Mouse (Mus musculus) lung, postnatal 10 days (tissue): Measurements from ENCODE around the gene Rcor3.

Experiments used
- DNase-seq: peaks from one replicate; pipeline ENCODE4 v3.0.0; 2021

Gene Rcor3

GRCm38 (mm10) chr1:192092879-192093660, 44.8 kb downstream of the Rcor3 start:
- peak; percentile 93 for DNase-seq

- peak; percentile 99 for DNase-seq
Measured at GRCm38 (mm10) chr1:192091806-192092772, 45.8 kb downstream of the Rcor3 start, which contains the start of gene Traf5. TSS of gene Traf5 (minus strand) at chr1:192092559.

- no peak for DNase-seq
Measured at GRCm38 (mm10) chr1:192090689-192091567, 46.9 kb downstream of the Rcor3 start.

- no peak for DNase-seq
Measured at GRCm38 (mm10) chr1:192090281-192090680, 47.6 kb downstream of the Rcor3 start.

GRCm38 (mm10) chr1:192089208-192090166, 48.4 kb downstream of the Rcor3 start:
- DNase-seq, result no peak

- peak; percentile 34 for DNase-seq
Measured at GRCm38 (mm10) chr1:192088011-192088410, 49.9 kb downstream of the Rcor3 start.

- no peak for DNase-seq
Measured at GRCm38 (mm10) chr1:192087098-192087497, 50.8 kb downstream of the Rcor3 start.

- DNase-seq, result no peak
Measured at GRCm38 (mm10) chr1:192086279-192087037, 51.4 kb downstream of the Rcor3 start.

GRCm38 (mm10) chr1:192085218-192085617, 52.6 kb downstream of the Rcor3 start:
- no peak for DNase-seq

GRCm38 (mm10) chr1:192082646-192083045, 55.2 kb downstream of the Rcor3 start:
- DNase-seq, result no peak

GRCm38 (mm10) chr1:192081129-192081528, 56.7 kb downstream of the Rcor3 start:
- no peak for DNase-seq

GRCm38 (mm10) chr1:192079121-192079520, 58.7 kb downstream of the Rcor3 start:
- DNase-seq, result no peak

- peak; percentile 90 for DNase-seq
Measured at GRCm38 (mm10) chr1:192078406-192078805, 59.5 kb downstream of the Rcor3 start.

- DNase-seq, result peak; percentile 78
Measured at GRCm38 (mm10) chr1:192076796-192077535, 60.9 kb downstream of the Rcor3 start.

GRCm38 (mm10) chr1:192076101-192076500, 61.8 kb downstream of the Rcor3 start:
- no peak for DNase-seq

- peak; percentile 54 for DNase-seq
Measured at GRCm38 (mm10) chr1:192074824-192075223, 63.0 kb downstream of the Rcor3 start.

- DNase-seq, result no peak
Measured at GRCm38 (mm10) chr1:192072426-192072825, 65.4 kb downstream of the Rcor3 start.

GRCm38 (mm10) chr1:192070618-192071051, 67.2 kb downstream of the Rcor3 start:
- DNase-seq, result peak; percentile 41

GRCm38 (mm10) chr1:192069971-192070591, 67.8 kb downstream of the Rcor3 start:
- DNase-seq, result peak; percentile 62
